Mouse (Mus musculus): ENCODE measurements around the gene Dpysl5. TPM values are rescaled to one million over a fixed set of nuclear protein-coding genes. Genes with fewer than 3 reads are reported as not detected.

Dpysl5 gene
- polyA plus RNA-seq (2015; fragmentation: Nextera tagmentation; extraction: Ambion mirVana) = 7.5 and 31.0 TPM in 2 replicates

DNA sequence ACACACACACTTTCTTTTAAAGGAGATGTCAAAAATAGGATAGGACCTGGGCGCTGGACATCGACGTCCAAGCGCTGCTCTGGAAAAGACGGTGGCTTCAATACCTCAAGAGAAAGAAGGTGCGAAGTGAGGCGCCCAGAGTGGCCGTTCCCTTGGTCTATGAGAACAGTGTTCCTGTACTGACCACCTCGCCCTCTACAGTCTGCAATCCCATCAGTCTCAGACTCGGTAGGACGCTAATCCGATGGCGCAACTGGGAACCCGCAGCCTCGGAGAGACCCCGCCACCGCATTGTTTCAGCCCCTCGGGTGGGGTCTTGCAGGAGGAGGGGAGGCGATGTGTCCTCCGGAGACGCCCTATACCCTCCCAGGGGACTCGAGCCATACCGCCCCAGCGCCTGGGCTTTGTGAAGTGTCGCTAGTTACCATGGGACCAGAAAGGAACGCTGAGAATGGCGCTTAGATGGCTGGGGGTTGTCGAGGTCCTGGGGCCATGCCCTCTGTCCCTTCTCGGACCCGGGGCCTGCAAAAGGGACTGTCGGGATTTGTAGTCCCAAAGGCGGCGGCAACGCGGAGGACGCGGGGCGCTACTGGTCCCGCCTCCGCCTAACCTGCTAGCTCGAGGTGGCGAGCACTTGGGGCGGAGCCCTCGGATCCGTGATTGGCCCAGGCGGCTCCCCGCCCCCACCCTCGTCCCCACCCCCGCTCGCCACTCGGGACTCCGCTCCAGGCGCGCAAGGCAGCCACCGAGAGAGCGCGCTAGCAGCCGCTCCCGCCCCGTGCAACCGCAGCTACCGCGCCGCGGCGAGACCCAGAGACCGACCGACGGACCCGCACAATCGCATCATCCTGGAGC lies at the start of gene Dpysl5:
Dpysl5 (plus strand) TSS at position 418 of the 855 bp plus-strand sequence.

DNA sequence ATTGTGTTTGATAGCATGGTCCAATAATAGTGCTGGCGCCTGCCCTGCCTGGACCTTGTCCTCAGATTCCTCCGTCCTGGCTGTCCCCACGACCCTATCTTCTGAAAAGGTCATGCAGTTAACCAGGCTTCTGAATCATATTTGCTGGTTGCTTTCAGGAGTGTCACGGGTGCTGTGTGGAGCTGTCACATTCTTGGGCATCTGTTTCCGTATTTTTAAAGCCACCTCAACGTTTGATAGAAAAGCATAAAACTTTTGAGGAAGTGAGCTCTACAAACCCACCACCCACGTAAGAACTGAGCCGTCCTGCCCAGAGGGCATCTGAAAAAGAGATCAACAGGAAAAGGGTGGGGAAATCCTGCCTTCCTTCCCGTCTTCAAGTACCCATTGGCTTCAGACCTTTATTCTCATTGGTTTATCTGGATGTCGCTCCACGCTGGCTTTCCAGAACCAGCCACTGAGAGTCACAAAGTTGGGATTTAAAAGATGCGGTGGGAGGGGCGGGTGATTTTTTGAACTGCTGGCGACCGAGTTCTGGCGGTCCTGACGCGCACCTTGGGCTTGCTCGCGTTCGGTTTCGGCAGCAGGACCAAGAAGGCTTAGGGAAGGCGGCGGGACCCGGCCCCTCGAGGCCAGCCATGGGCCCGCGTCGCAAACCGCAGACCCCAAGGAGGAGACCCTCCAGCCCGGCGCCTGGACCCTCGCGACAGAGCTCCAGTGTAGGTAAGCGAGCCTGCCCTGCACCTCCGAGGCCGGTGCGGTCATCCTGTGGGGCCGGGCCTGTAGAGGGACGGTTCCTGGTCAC lies 44.8 kb upstream of the Dpysl5 start, which contains the start of gene Cenpa:
Cenpa (plus strand) TSS at position 387 of the 805 bp plus-strand sequence.

DNA sequence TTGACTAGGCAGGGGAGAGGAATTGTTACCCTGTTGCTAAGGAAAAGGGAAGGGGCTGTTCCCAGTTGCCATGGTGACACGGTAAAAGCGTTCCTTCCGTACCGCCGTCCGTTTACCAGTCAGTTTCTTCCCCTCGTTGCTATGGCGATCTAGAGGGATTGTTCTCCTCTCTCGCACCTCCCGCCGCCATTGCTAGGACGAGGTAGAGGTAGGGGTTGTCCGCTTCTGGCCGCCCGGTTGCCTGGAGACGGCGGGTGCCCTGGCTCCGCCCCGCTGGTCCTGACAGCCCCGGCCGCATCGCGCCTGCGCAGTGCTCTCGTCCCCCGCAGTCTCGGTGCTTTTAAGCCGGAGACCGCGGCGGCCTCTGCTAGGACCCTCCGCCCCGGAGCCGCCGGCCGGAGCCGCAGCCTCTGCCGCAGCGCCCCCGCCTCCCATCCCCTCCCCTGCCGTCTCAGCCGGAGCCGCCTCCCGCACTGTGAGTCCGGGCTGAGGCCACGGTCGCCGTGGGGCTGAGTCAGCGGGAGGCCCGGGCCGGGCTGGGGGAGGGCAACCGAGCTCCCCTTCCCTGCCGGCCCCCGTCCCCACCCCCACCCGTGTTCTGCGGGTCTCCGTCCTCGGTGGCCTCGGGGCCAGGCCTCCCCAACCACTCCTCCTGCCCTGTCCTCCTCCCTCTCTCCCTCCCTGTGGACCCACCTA lies 103.2 kb downstream of the Dpysl5 start, which contains the start of gene Mapre3:
Mapre3 (plus strand) TSS at position 218 of the 696 bp plus-strand sequence.

Other genes with a start within 250 kb of the Dpysl5 start
- gene Otof, start 249.6 kb upstream of the Dpysl5 start, polyA plus RNA-seq (2015; fragmentation: Nextera tagmentation; extraction: Ambion mirVana) = 0.03 and 0.22 TPM in 2 replicates
- not detected in 2 replicates for gene 1700001C02Rik, start 245.5 kb upstream of the Dpysl5 start, polyA plus RNA-seq (2015; fragmentation: Nextera tagmentation; extraction: Ambion mirVana)
- 1.6 and 1.8 TPM in 2 replicates for gene Cib4, start 165.7 kb upstream of the Dpysl5 start, polyA plus RNA-seq (2015; fragmentation: Nextera tagmentation; extraction: Ambion mirVana)
- 226 and 521 TPM in 2 replicates for gene Kcnk3, start 123.4 kb upstream of the Dpysl5 start, polyA plus RNA-seq (2015; fragmentation: Nextera tagmentation; extraction: Ambion mirVana)
- gene Slc35f6, start 63.6 kb upstream of the Dpysl5 start, polyA plus RNA-seq (2015; fragmentation: Nextera tagmentation; extraction: Ambion mirVana) = 20.7 and 33.1 TPM in 2 replicates
- gene Cenpa, start 44.8 kb upstream of the Dpysl5 start, polyA plus RNA-seq (2015; fragmentation: Nextera tagmentation; extraction: Ambion mirVana) = 101 and 119 TPM in 2 replicates
- gene Mapre3, start 103.1 kb downstream of the Dpysl5 start, polyA plus RNA-seq (2015; fragmentation: Nextera tagmentation; extraction: Ambion mirVana) = 36.6 and 38.0 TPM in 2 replicates
- gene Tmem214, start 156.4 kb downstream of the Dpysl5 start, polyA plus RNA-seq (2015; fragmentation: Nextera tagmentation; extraction: Ambion mirVana) = 42.4 and 55.2 TPM in 2 replicates
- gene Agbl5, start 177.1 kb downstream of the Dpysl5 start, polyA plus RNA-seq (2015; fragmentation: Nextera tagmentation; extraction: Ambion mirVana) = 8.5 and 11.6 TPM in 2 replicates
- gene Ost4, start 196.2 kb downstream of the Dpysl5 start, polyA plus RNA-seq (2015; fragmentation: Nextera tagmentation; extraction: Ambion mirVana) = 572 and 713 TPM in 2 replicates
- gene Emilin1, start 201.8 kb downstream of the Dpysl5 start, polyA plus RNA-seq (2015; fragmentation: Nextera tagmentation; extraction: Ambion mirVana) = 101 and 110 TPM in 2 replicates
- 77.2 and 91.1 TPM in 2 replicates for gene Khk, start 209.9 kb downstream of the Dpysl5 start, polyA plus RNA-seq (2015; fragmentation: Nextera tagmentation; extraction: Ambion mirVana)
- gene Cgref1, start 234.0 kb downstream of the Dpysl5 start, polyA plus RNA-seq (2015; fragmentation: Nextera tagmentation; extraction: Ambion mirVana) = 7.9 and 17.1 TPM in 2 replicates
- 45.1 and 79.5 TPM in 2 replicates for gene Preb, start 248.8 kb downstream of the Dpysl5 start, polyA plus RNA-seq (2015; fragmentation: Nextera tagmentation; extraction: Ambion mirVana)